Mouse (Mus musculus): ENCODE results near the gene Arid3a. TPM values are rescaled to one million over a fixed set of nuclear protein-coding genes. Genes with fewer than 3 reads are reported as not detected.
"Not testable (repeated sequence)": the region's sequence is repeated elsewhere in the genome, so short reads cannot be mapped to it uniquely, and the experiment has no call there.

Arid3a gene
- polyA plus RNA-seq, 1 experiment: 59.5 TPM

DNA sequence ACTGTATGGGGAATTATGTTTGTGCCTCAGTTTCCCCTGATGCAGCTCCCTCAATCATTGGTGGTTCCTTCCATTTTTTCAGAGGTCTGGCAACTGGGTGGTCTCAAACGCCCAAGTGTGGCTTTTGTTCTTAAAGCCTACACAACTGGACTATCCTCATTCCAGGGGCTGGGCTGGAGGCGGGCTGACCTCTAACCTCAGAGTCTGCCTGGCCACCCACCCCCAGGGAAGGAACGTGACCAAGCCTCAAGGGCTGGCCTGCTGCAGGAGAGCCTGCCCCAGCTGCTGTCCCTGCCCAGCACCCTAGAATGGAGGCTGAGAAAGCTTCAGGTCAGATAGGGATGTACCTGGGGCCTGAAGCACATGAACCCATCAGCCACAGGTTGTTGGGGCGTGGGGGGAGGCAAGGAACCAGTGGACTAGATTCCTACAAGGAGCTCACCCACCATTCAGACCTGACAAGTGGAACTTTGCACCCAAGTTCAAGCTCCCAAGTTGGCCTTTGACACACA, 29.9 kb downstream of the Arid3a start:
- Histone ChIP-seq H3K27me3 (ENCODE audit: control insufficient read depth, insufficient read depth, low read length) (no peaks in the 10 kb centered on the region), H3K4me1 (ENCODE audit: control insufficient read depth, insufficient read depth, low read length) (peaks cover 4% of the 10 kb centered on the region), H3K36me3 (ENCODE audit: control insufficient read depth, insufficient read depth, low read length) (no peaks in the 10 kb centered on the region), H3K4me3 (ENCODE audit: control insufficient read depth, low read depth, low read length) (no peak overlapping the region), H3K27ac (ENCODE audit: control insufficient read depth, insufficient read depth, low read depth, low read length) (no peak overlapping the region)
- TF ChIP-seq POLR2A (IDR thresholded peaks at IDR 0.05; ENCODE audit: control insufficient read depth, low read depth, low read length): no peak

GRCm38 (mm10) chr10:79958140-79958816, 31.4 kb downstream of the Arid3a start:
- TF ChIP-seq POLR2A (IDR thresholded peaks at IDR 0.05; ENCODE audit: control insufficient read depth, low read depth, low read length): no peak
- TF ChIP-seq CTCF (IDR thresholded peaks at IDR 0.05; ENCODE audit: control insufficient read depth, insufficient read depth, insufficient replicate concordance, low read depth, low read length): peak; percentile 80; the same call in 1 of the 2 replicates
- Histone ChIP-seq H3K4me1 (ENCODE audit: control insufficient read depth, insufficient read depth, low read length) (peaks cover 4% of the 10 kb centered on the region), H3K27me3 (ENCODE audit: control insufficient read depth, insufficient read depth, low read length) (no peaks in the 10 kb centered on the region), H3K4me3 (ENCODE audit: control insufficient read depth, low read depth, low read length) (no peak overlapping the region), H3K36me3 (ENCODE audit: control insufficient read depth, insufficient read depth, low read length) (no peaks in the 10 kb centered on the region; the same call in 1 of the 2 replicates), H3K27ac (ENCODE audit: control insufficient read depth, insufficient read depth, low read depth, low read length) (no peak overlapping the region)

DNA sequence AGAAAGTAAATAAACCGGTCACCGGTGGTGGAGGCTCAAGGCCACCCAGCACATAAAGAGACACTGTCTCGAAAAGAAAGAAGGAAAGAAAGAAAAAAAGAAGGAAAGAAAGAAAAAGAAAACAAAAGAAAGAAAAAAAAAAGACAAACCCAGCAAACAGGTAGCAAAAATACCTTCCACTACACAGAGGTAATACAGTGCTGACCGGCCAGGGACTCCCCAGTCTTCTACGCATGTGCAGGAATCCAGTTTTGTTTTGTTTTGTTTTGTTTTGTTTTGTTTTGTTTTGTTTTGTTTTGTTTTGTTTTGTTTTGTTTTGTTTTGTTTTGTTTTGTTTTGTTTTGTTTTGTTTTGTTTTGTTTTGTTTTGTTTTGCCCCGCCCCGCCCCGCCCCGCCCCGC, 32.6 kb downstream of the Arid3a start:
- H3K27ac ChIP-seq (ENCODE audit: control insufficient read depth, insufficient read depth, low read depth, low read length): not testable (repeated sequence)

DNA sequence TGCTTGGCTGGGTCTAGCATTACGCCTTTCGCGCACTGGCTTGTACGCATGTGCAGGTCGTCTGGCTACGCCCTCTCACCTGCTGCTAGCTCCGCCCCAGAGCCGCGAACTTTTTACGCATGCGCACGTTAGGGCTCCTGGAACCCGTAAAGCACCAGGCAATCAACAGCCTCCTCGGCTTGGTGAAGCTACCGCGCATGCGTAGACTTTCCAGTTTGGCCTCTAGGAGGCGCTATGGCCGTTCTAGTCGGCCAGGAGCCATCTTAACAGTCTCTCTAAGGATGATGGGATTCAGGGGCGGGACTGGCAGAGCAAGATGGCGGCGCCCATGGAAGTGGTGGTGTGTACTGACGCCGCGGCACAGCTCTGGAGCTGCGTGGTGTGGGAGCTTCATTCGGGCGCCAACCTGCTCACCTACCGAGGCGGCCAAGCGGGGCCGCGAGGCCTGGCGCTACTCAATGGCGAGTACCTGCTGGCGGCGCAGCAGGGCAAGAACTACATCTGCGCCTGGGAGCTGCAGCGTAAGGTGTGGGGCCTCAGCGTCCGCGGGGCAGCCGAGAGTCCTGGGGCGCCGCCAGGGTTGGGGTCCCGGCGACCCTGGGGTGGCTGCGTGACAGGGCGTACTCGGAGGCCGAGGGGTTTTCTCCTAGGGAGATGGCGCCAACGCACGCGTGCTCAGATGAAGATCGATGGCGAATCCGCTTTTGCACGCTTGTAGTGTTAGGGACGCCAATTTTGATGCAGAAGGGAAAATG, 33.2 kb downstream of the Arid3a start, which contains the start of gene Wdr18:
Gene Wdr18 (plus strand): TSS at position 306 of the 755 bp plus-strand sequence.
- Histone ChIP-seq H3K4me1 (ENCODE audit: control insufficient read depth, insufficient read depth, low read length) (peaks cover 4% of the 10 kb centered on the region), H3K27me3 (ENCODE audit: control insufficient read depth, insufficient read depth, low read length) (no peaks in the 10 kb centered on the region), H3K4me3 (ENCODE audit: control insufficient read depth, low read depth, low read length) (peak within 1 kb of the TSS; percentile 92), H3K36me3 (ENCODE audit: control insufficient read depth, insufficient read depth, low read length) (no peaks in the 10 kb centered on the region; the same call in 1 of the 2 replicates), H3K27ac (ENCODE audit: control insufficient read depth, insufficient read depth, low read depth, low read length) (peak within 1 kb of the TSS; percentile 77)
- TF ChIP-seq POLR2A (IDR thresholded peaks at IDR 0.05; ENCODE audit: control insufficient read depth, low read depth, low read length): peak; percentile 72
- TF ChIP-seq CTCF (IDR thresholded peaks at IDR 0.05; ENCODE audit: control insufficient read depth, insufficient read depth, insufficient replicate concordance, low read depth, low read length): peak; percentile 98

More for the DNA sequence above, 32.6 kb downstream of the Arid3a start:
- H3K36me3 ChIP-seq (ENCODE audit: control insufficient read depth, insufficient read depth, low read length); H3K27me3 ChIP-seq (ENCODE audit: control insufficient read depth, insufficient read depth, low read length); H3K4me3 ChIP-seq (ENCODE audit: control insufficient read depth, low read depth, low read length); H3K4me1 ChIP-seq (ENCODE audit: control insufficient read depth, insufficient read depth, low read length): not testable (repeated sequence)

DNA sequence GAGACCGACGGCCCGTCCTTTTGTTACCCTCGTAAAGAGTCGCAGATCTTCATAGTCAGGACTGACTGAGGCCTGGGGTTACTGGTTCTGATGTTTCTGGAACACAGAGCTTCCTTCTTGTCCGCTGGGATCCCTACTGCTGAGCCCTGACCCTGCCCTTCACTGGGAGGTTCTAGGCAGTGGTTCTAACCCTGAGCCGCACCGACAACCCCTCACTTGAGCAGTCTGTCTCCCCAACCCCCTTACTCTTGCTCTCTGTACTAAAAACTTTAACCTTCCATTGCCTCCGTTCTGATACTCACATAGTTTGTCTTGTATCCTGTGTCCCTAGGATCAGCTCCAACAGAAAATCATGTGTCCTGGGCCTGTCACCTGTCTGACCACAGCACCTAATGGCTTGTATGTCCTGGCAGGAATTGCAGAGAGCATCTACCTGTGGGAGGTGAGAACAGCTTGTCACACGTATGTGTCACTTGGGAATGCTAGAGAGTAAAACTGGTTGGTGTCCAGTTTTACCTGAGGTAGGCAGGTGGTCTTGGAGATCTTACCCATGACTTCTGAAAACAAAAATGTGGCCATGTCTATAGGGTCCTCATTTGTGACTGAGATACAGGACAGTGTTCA, 33.9 kb downstream of the Arid3a start:
- peaks cover 4% of the 10 kb centered on the region for H3K4me1 ChIP-seq (ENCODE audit: control insufficient read depth, insufficient read depth, low read length)
- H3K27ac ChIP-seq (ENCODE audit: control insufficient read depth, insufficient read depth, low read depth, low read length): no peak overlapping the region; the same call in 1 of the 2 replicates
- TF ChIP-seq CTCF (IDR thresholded peaks at IDR 0.05; ENCODE audit: control insufficient read depth, insufficient read depth, insufficient replicate concordance, low read depth, low read length): no peak
- TF ChIP-seq POLR2A (IDR thresholded peaks at IDR 0.05; ENCODE audit: control insufficient read depth, low read depth, low read length): no peak
- no peaks in the 10 kb centered on the region for H3K27me3 ChIP-seq (ENCODE audit: control insufficient read depth, insufficient read depth, low read length)
- peak overlapping the region; percentile 92 for H3K4me3 ChIP-seq (ENCODE audit: control insufficient read depth, low read depth, low read length)
- no peaks in the 10 kb centered on the region; the same call in 1 of the 2 replicates for H3K36me3 ChIP-seq (ENCODE audit: control insufficient read depth, insufficient read depth, low read length)

DNA sequence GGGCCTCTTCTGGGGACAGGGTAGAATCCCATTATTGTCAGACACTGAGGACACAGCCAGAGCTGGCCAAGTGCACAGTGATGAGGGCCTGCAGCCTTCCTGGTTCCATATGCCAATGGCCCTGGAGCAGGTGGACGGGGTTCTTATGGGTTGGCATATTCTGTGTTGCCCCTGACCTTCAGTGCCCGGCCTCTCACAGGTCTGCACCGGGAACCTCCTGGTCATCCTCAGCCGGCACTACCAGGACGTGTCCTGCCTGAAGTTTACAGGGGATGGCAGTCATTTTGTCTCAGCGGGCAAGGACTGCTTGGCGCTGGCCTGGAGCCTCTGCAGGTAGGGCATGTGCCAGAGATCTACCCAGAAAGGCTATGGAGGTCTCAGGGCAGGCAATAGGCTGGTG, 37.9 kb downstream of the Arid3a start:
- H3K36me3 ChIP-seq (ENCODE audit: control insufficient read depth, insufficient read depth, low read length): no peaks in the 10 kb centered on the region; the same call in 1 of the 2 replicates
- H3K4me1 ChIP-seq (ENCODE audit: control insufficient read depth, insufficient read depth, low read length): peaks cover 7% of the 10 kb centered on the region
- H3K27me3 ChIP-seq (ENCODE audit: control insufficient read depth, insufficient read depth, low read length): no peaks in the 10 kb centered on the region
- TF ChIP-seq POLR2A (IDR thresholded peaks at IDR 0.05; ENCODE audit: control insufficient read depth, low read depth, low read length): no peak
- no peak for TF ChIP-seq CTCF (IDR thresholded peaks at IDR 0.05; ENCODE audit: control insufficient read depth, insufficient read depth, insufficient replicate concordance, low read depth, low read length)
- H3K4me3 ChIP-seq (ENCODE audit: control insufficient read depth, low read depth, low read length): no peak overlapping the region
- H3K27ac ChIP-seq (ENCODE audit: control insufficient read depth, insufficient read depth, low read depth, low read length): no peak overlapping the region

DNA sequence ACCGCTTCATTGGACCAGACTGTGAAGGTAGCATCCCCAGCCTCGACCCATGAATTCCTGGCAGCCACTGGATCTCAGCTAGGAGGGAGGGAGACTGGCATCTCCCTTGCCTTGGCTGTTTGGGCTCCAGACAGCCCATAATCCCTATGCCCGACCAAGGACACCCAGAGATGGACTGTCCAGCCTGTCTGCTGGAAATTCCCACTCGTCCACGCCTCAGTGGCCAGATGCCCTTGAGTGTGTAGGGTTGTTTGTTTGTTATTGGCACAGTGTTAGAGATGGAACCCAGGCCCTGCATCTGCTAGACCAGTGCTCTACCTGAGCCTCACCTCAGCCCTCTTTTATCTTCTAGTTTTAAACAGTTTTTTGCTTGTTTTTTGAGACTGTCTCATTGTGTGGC, 38.5 kb downstream of the Arid3a start:
- Histone ChIP-seq H3K36me3 (ENCODE audit: control insufficient read depth, insufficient read depth, low read length) (no peaks in the 10 kb centered on the region; the same call in 1 of the 2 replicates), H3K4me1 (ENCODE audit: control insufficient read depth, insufficient read depth, low read length) (peaks cover 7% of the 10 kb centered on the region), H3K27ac (ENCODE audit: control insufficient read depth, insufficient read depth, low read depth, low read length) (no peak overlapping the region), H3K27me3 (ENCODE audit: control insufficient read depth, insufficient read depth, low read length) (no peaks in the 10 kb centered on the region), H3K4me3 (ENCODE audit: control insufficient read depth, low read depth, low read length) (no peak overlapping the region)
- TF ChIP-seq CTCF (IDR thresholded peaks at IDR 0.05; ENCODE audit: control insufficient read depth, insufficient read depth, insufficient replicate concordance, low read depth, low read length): no peak
- TF ChIP-seq POLR2A (IDR thresholded peaks at IDR 0.05; ENCODE audit: control insufficient read depth, low read depth, low read length): no peak
